In genomic region chr16:50380682-50381350, GRCm38 (mm10) we compare ENCODE assay signal across 8 mouse cellular contexts. TPM values are rescaled to one million over a fixed set of nuclear protein-coding genes. Genes with fewer than 3 reads are reported as not detected.
DNase-seq lines count a peak whose midpoint lies in the region; ATAC-seq and TF ChIP-seq lines count a peak whose summit lies in the region.

No protein-coding gene starts in this region.

- no peak overlapping the region for H3K9ac ChIP-seq in CH12.LX (ENCODE audit: insufficient read depth, low read depth)
- peak overlapping the region; percentile 30; the same call in 1 of the 2 replicates for H3K9ac ChIP-seq in forebrain, embryonic 16.5 days (replicated peaks; ENCODE audit: low read depth, low read length)
- no peak overlapping the region for H3K9ac ChIP-seq in neural tube, embryonic 15.5 days (replicated peaks)

- TF ChIP-seq CTCF in CH12.LX (conservative IDR thresholded peaks at IDR 0.05 in 1 of 2, IDR thresholded peaks at IDR 0.05 in 1 of 2; ENCODE audit: low read depth in 2 of 2, low read length in 2 of 2): peak in 1 of 2 experiments; percentile 49; a peak in 2 of 4 replicates

- H3K36me3 ChIP-seq in CH12.LX (replicated peaks in 1 of 2; ENCODE audit: control insufficient read depth in 1 of 2, insufficient read depth in 1 of 2, low read length in 1 of 2): peaks cover 0 to 8% of the 10 kb centered on the region in 2 experiments
- H3K36me3 ChIP-seq in forebrain, embryonic 16.5 days (ENCODE audit: control insufficient read depth, insufficient read depth): no peaks in the 10 kb centered on the region
- H3K36me3 ChIP-seq in neural tube, embryonic 15.5 days: no peaks in the 10 kb centered on the region

- dilution Hi-C loops in CH12.LX (cut with MboI; ENCODE audit: extremely low pct_ligation_motif_present, extremely low pct_unique_long_range_greater_than_20kb, low sequenced_read_pairs): no loop called here

- ATAC-seq in forebrain, embryonic 16.5 days: peak; percentile 93
- peak; percentile 99 for ATAC-seq in hematopoietic stem cell, adult 5-6 weeks (replicated peaks in 1 of 2; ENCODE audit: insufficient read depth in 1 of 2, low FRiP score in 2 of 2, low TSS enrichment in 1 of 2, low read depth in 1 of 2, poor library complexity in 2 of 2, severe bottlenecking in 2 of 2)
- ATAC-seq in neural tube, embryonic 15.5 days (ENCODE audit: low FRiP score): peak; percentile 94

- no peak overlapping the region for H3K27ac ChIP-seq in CH12.LX (ENCODE audit: insufficient read depth, low read depth)
- no peak overlapping the region for H3K27ac ChIP-seq in forebrain, embryonic 16.5 days (ENCODE audit: low read length)
- no peak overlapping the region for H3K27ac ChIP-seq in neural tube, embryonic 15.5 days (replicated peaks)

- no peaks in the 10 kb centered on the region for H3K9me3 ChIP-seq in CH12.LX (replicated peaks; ENCODE audit: low read length)
- H3K9me3 ChIP-seq in forebrain, embryonic 16.5 days (ENCODE audit: control insufficient read depth, low read length): no peaks in the 10 kb centered on the region
- no peaks in the 10 kb centered on the region for H3K9me3 ChIP-seq in neural tube, embryonic 15.5 days (replicated peaks)

- TF ChIP-seq RAD21 in CH12.LX (IDR thresholded peaks at IDR 0.05; ENCODE audit: low read depth, low read length): peak; percentile 27

- TF ChIP-seq EP300 in CH12.LX (IDR thresholded peaks at IDR 0.05; ENCODE audit: low read length): no peak

- H3K27me3 ChIP-seq in CH12.LX (replicated peaks): no peaks in the 10 kb centered on the region
- H3K27me3 ChIP-seq in forebrain, embryonic 16.5 days (replicated peaks; ENCODE audit: control insufficient read depth, insufficient read depth, low read length): no peaks in the 10 kb centered on the region
- 0 out of 2 replicates have a peak, but pooled peaks cover 3% of the 10 kb centered on the region for H3K27me3 ChIP-seq in neural tube, embryonic 15.5 days (replicated peaks)

- in situ Hi-C loops in CH12.LX (cut with MboI; ENCODE audit: low pct_ligation_motif_present, low pct_unique_long_range_greater_than_20kb, low sequenced_read_pairs): no loop called here

- H3K79me2 ChIP-seq in CH12.LX (replicated peaks; ENCODE audit: control insufficient read depth, extremely low read depth, insufficient read depth, poor library complexity, severe bottlenecking): no peaks in the 10 kb centered on the region; the same call in none of the 2 replicates

- H3K4me3 ChIP-seq in CH12.LX (replicated peaks in 1 of 3; ENCODE audit: low read depth in 2 of 3, low read length in 2 of 3, poor library complexity in 1 of 3): no peak overlapping the region
- peak overlapping the region; percentile 25 for H3K4me3 ChIP-seq in forebrain, embryonic 16.5 days (replicated peaks; ENCODE audit: low read length)
- H3K4me3 ChIP-seq in neural tube, embryonic 15.5 days (replicated peaks): peak overlapping the region; percentile 26

- no peak overlapping the region for H3K4me2 ChIP-seq in CH12.LX (ENCODE audit: insufficient read depth, low read depth, poor library complexity, severe bottlenecking)
- peak overlapping the region; percentile 50 for H3K4me2 ChIP-seq in forebrain, embryonic 16.5 days (ENCODE audit: low read length)
- peak overlapping the region; percentile 52 for H3K4me2 ChIP-seq in neural tube, embryonic 15.5 days

- WGBS in forebrain, embryonic 16.5 days: 18% methylated on average over 10 of the region's 10 CpGs
- 4% methylated on average over 10 of the region's 10 CpGs for WGBS in neural tube, embryonic 15.5 days

- H3K4me1 ChIP-seq in CH12.LX (ENCODE audit: control insufficient read depth in 1 of 2, insufficient read depth in 2 of 2): peaks cover 0 to 11% of the 10 kb centered on the region in 2 experiments; a peak in 2 of 4 replicates
- H3K4me1 ChIP-seq in forebrain, embryonic 16.5 days (replicated peaks; ENCODE audit: control insufficient read depth, insufficient read depth, low read length): peaks cover 11% of the 10 kb centered on the region
- peaks cover 19% of the 10 kb centered on the region for H3K4me1 ChIP-seq in neural tube, embryonic 15.5 days

- no peak for TF ChIP-seq POLR2A in CH12.LX (IDR thresholded peaks at IDR 0.05; ENCODE audit: low read depth, low read length)

- no peak for DNase-seq in CH12.LX (ENCODE audit: extremely low read depth)
- peak; percentile 44 for DNase-seq in c-Kit-positive CD71-positive TER-119-positive erythroid progenitor cells, embryonic 14.5 days (ENCODE audit: low spot score)
- peak; percentile 74 to 80 for DNase-seq in layer of hippocampus, adult 8-10 months (ENCODE audit: low spot score in 2 of 2)
- peak; percentile 76 to 83 for DNase-seq in lung, adult 18-20 months
- DNase-seq in thymus, adult 18-20 months: peak; percentile 41

TF ChIP-seq in CH12.LX, 34 proteins besides CTCF, POLR2A, EP300 and RAD21:
- TF ChIP-seq TBP (conservative IDR thresholded peaks at IDR 0.05; ENCODE audit: low read depth, low read length) (no peak), SMC3 (IDR thresholded peaks at IDR 0.05; ENCODE audit: low read depth, low read length) (peak; percentile 27)

RNA-seq across cellular contexts. Expression of gene Bbx, which starts 51.4 kb away (rescaled TPM):
- total RNA-seq in CH12.LX (2012; rRNA removed) (22.1 and 26.2 TPM in 2 replicates), CH12.LX (2014; rRNA removed) (20.6 and 22.1 TPM in 2 replicates)
- polyA plus RNA-seq in CH12.LX (2012; ENCODE audit: insufficient read length, low read depth): 20.7 and 21.6 TPM in 2 replicates
- 27.4 and 30.2 TPM in 2 replicates for polyA plus RNA-seq in forebrain, embryonic 16.5 days (2015; fragmentation: Nextera tagmentation; extraction: Ambion mirVana)
- 62.0 and 70.7 TPM in 2 replicates for total RNA-seq in hematopoietic stem cell, adult 5-6 weeks (2017)
- total RNA-seq in layer of hippocampus, adult 8-10 months (2022): 10 to 100 TPM; 25.6 to 31.1 (median 27.8) TPM
- 15.4 and 22.3 TPM in 2 replicates for polyA plus RNA-seq in neural tube, embryonic 15.5 days (2015; fragmentation: Nextera tagmentation; extraction: Ambion mirVana)

Comparison
In these comparisons a context has a peak if more than half of its experiments do, and no peak if none do; other contexts are left out.
1. H3K4me3 ChIP-seq: peak in forebrain, embryonic 16.5 days (single experiment) and neural tube, embryonic 15.5 days (single experiment); none in CH12.LX (0 of 3).
2. Peak in every context shown above with its lines, with median percentiles within 50 percentile points of each other: ATAC-seq.